Mouse (Mus musculus) left cerebral cortex, adult 2 months (tissue): Measurements from ENCODE around the gene Prdx1. TPM values are rescaled to one million over a fixed set of nuclear protein-coding genes. Genes with fewer than 3 reads are reported as not detected.

Source experiments
- DNase-seq, 2 experiments: peaks; one replicate each; pipeline ENCODE4 v3.0.0; 2021 to 2022; ENCODE audit warnings: low spot score in 2 of 2, mixed read lengths in 1 of 2; ENCODE audit errors: extremely low spot score in 1 of 2
- H3K27ac ChIP-seq: fragments of 200-600 bp; 2 replicates; pipeline ENCODE4 v1.8.1; 2022
- H3K4me3 ChIP-seq: fragments of 200-600 bp; 2 replicates; pipeline ENCODE4 v1.8.1; 2022
- CTCF ChIP-seq: fragments of 200-600 bp; IDR thresholded peaks from 2 replicates; pipeline ENCODE4 v1.8.1; 2022; ENCODE audit warnings: antibody characterized with exemption, mild to moderate bottlenecking, moderate library complexity
- intact Hi-C: fragments of 180-260 bp; cut with DNase I; formaldehyde crosslinking; loops from one replicate; pipeline ENCODE4 v1.15.1; 2025
- total RNA-seq, 2 experiments: library from RNA; stranded (reverse); gene quantifications; 2 replicates each; pipeline ENCODE4 v1.2.3; 2021

The Prdx1 gene
- total RNA-seq, 2 experiments from 2014 or later = 136 to 139 TPM

GRCm38 (mm10) chr4:116738972-116739751 is 53.8 kb downstream of the Prdx1 start:
- no peak for DNase-seq

GRCm38 (mm10) chr4:116749750-116750149 is 64.4 kb downstream of the Prdx1 start:
- Histone ChIP-seq H3K27ac (no peak overlapping the region; the same call in 1 of the 2 replicates), H3K4me3 (no peak overlapping the region)
- no peak for DNase-seq
- intact Hi-C loops = no loop called here
- TF ChIP-seq CTCF = no peak

More at GRCm38 (mm10) chr4:116738972-116739751, 53.8 kb downstream of the Prdx1 start:
- Histone ChIP-seq H3K27ac (no peak overlapping the region), H3K4me3 (no peak overlapping the region)
- TF ChIP-seq CTCF = no peak
- intact Hi-C loops = no loop called here

Other genes with a start within 250 kb of the Prdx1 start
- gene Mast2, start 221.4 kb upstream of the Prdx1 start, total RNA-seq = 100 to 1,000 TPM; 115 to 121 TPM
- gene Ipp, start 178.0 kb upstream of the Prdx1 start, total RNA-seq = 10 to 100 TPM; 17.8 to 20.2 TPM
- 10 to 100 TPM in 1 of 2 experiments, 1 to 10 TPM in 1; 9.9 to 10.6 TPM for gene Tmem69, start 129.6 kb upstream of the Prdx1 start, total RNA-seq
- gene Gpbp1l1, start 127.9 kb upstream of the Prdx1 start, total RNA-seq = 10 to 100 TPM; 44.5 to 46.9 TPM
- gene Ccdc17, start 88.9 kb upstream of the Prdx1 start, total RNA-seq = 1 to 10 TPM; 5.7 to 6.0 TPM
- gene Nasp, start 57.6 kb upstream of the Prdx1 start, total RNA-seq = 10 to 100 TPM; 32.6 to 34.9 TPM
- gene Akr1a1, start 33.9 kb upstream of the Prdx1 start, total RNA-seq = 100 to 1,000 TPM; 376 to 408 TPM
- gene Mmachc, start 22.9 kb downstream of the Prdx1 start, total RNA-seq = 10 to 100 TPM; 15.2 to 15.4 TPM
- gene Ccdc163, start 23.0 kb downstream of the Prdx1 start, total RNA-seq = 1 to 10 TPM; 4.2 to 7.6 TPM
- 1 to 10 TPM; 3.8 to 4.6 TPM for gene Tesk2, start 35.4 kb downstream of the Prdx1 start, total RNA-seq
- gene Toe1, start 122.1 kb downstream of the Prdx1 start, total RNA-seq = 10 to 100 TPM; 13.0 to 13.4 TPM
- gene Mutyh, start 122.2 kb downstream of the Prdx1 start, total RNA-seq = 1 to 10 TPM; 2.5 to 3.8 TPM
- gene Hpdl, start 136.2 kb downstream of the Prdx1 start, total RNA-seq = 1 to 10 TPM; 1.4 to 1.6 TPM
- gene Zswim5, start 191.8 kb downstream of the Prdx1 start, total RNA-seq = 10 to 100 TPM in 1 of 2 experiments, 1 to 10 TPM in 1; 9.3 to 11.0 TPM